Mouse (Mus musculus): Measurements from ENCODE around the gene Dnmt3a. TPM values are rescaled to one million over a fixed set of nuclear protein-coding genes. Genes with fewer than 3 reads are reported as not detected.

Dnmt3a gene
- total and polyA plus RNA-seq, 3 experiments: 15.9 to 34.4 TPM; not detected in 1

DNA sequence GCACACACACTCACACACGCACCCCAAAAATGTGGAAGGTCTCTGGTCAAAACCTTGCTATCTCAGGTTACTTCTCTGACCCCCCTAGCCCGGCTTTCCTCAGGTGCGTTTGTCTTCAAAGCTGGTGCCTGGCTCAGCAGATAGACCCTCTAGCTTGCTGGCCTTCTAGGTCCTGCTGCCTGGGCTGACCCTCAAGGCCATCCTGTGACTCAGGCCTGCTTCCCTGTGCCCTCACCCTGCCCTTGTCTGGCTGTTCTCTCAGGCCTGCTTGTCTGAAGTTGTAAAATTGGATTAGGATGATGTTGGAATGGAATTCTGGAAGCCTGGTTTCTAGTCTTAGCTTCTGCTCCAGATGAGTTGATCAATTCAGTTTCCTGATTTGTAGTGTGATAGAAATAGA lies 75.7 kb downstream of the Dnmt3a start:
- Histone ChIP-seq H3K4me1 (ENCODE audit: control insufficient read depth in 1 of 2, insufficient read depth in 2 of 2, low read length in 2 of 2) (no peaks in the 10 kb centered on the region), H3K79me2 (ENCODE audit: control insufficient read depth, insufficient read depth, low read length, poor library complexity) (no peaks in the 10 kb centered on the region), H3K27me3 (ENCODE audit: control insufficient read depth in 1 of 2, insufficient read depth in 2 of 2, low read length in 2 of 2) (no peaks in the 10 kb centered on the region), H3K9ac (ENCODE audit: control insufficient read depth, low read depth, low read length, poor library complexity, severe bottlenecking) (no peak overlapping the region), H3K4me3 (ENCODE audit: control insufficient read depth in 1 of 2, insufficient read depth in 1 of 2, low read depth in 2 of 2, low read length in 2 of 2) (no peak overlapping the region), H3K9me3 (replicated peaks; ENCODE audit: insufficient read depth, low read length) (no peaks in the 10 kb centered on the region), H3K36me3 (ENCODE audit: control insufficient read depth in 1 of 2, insufficient read depth in 2 of 2, low read length in 2 of 2) (no peaks in the 10 kb centered on the region; a peak in 1 of 4 replicates), H3K27ac (ENCODE audit: control insufficient read depth, low read depth, low read length) (no peak overlapping the region)
- TF ChIP-seq MYC (IDR thresholded peaks at IDR 0.05; ENCODE audit: low read depth, low read length): no peak
- TF ChIP-seq POLR2AphosphoS5 (IDR thresholded peaks at IDR 0.05; ENCODE audit: borderline replicate concordance, low read depth, low read length): no peak
- TF ChIP-seq TAL1 (IDR thresholded peaks at IDR 0.05; ENCODE audit: low read length): no peak
- TF ChIP-seq E2F4 (IDR thresholded peaks at IDR 0.05; ENCODE audit: borderline replicate concordance, low read depth, low read length): no peak
- no peak for TF ChIP-seq SIN3A (IDR thresholded peaks at IDR 0.05; ENCODE audit: low read length)
- TF ChIP-seq JUND (IDR thresholded peaks at IDR 0.05; ENCODE audit: low read depth, low read length): no peak
- TF ChIP-seq POLR2A (IDR thresholded peaks at IDR 0.05; ENCODE audit: control insufficient read depth in 1 of 2, insufficient read depth in 1 of 2, low read depth in 1 of 2, low read length in 2 of 2, poor library complexity in 1 of 2): no peak
- no peak for TF ChIP-seq ZKSCAN1 (IDR thresholded peaks at IDR 0.05; ENCODE audit: low read depth, low read length)
- no peak for TF ChIP-seq RAD21 (IDR thresholded peaks at IDR 0.05; ENCODE audit: low read depth, low read length)
- no peak for TF ChIP-seq NRF1 (IDR thresholded peaks at IDR 0.05; ENCODE audit: insufficient read depth, low read depth, low read length, poor library complexity, severe bottlenecking)
- TF ChIP-seq SMC3 (IDR thresholded peaks at IDR 0.05; ENCODE audit: low read depth, low read length): no peak
- no peak for TF ChIP-seq CTCF (IDR thresholded peaks at IDR 0.05 in 2 of 3, conservative IDR thresholded peaks at IDR 0.05 in 1 of 3; ENCODE audit: control insufficient read depth in 1 of 3, insufficient read depth in 1 of 3, low read depth in 2 of 3, low read length in 3 of 3, poor library complexity in 1 of 3, severe bottlenecking in 1 of 3)
- TF ChIP-seq CHD2 (IDR thresholded peaks at IDR 0.05; ENCODE audit: low read length): no peak
- TF ChIP-seq ZNF384 (IDR thresholded peaks at IDR 0.05; ENCODE audit: low read depth, low read length): no peak
- no peak for TF ChIP-seq EP300 (IDR thresholded peaks at IDR 0.05; ENCODE audit: low read depth in 1 of 2, low read length in 2 of 2)
- no peak for DNase-seq (ENCODE audit: low read depth, low spot score)

GRCm38 (mm10) chr12:3884892-3885493 lies 79.2 kb downstream of the Dnmt3a start:
- no peak for DNase-seq (ENCODE audit: low read depth, low spot score)
- peaks cover 0 to 8% of the 10 kb centered on the region in 2 experiments; a peak in 3 of 4 replicates for H3K36me3 ChIP-seq (ENCODE audit: control insufficient read depth in 1 of 2, insufficient read depth in 2 of 2, low read length in 2 of 2)
- no peaks in the 10 kb centered on the region for H3K79me2 ChIP-seq (ENCODE audit: control insufficient read depth, insufficient read depth, low read length, poor library complexity)
- H3K4me1 ChIP-seq (ENCODE audit: control insufficient read depth in 1 of 2, insufficient read depth in 2 of 2, low read length in 2 of 2): peaks cover 2 to 13% of the 10 kb centered on the region in 2 experiments; a peak in 3 of 4 replicates
- no peaks in the 10 kb centered on the region for H3K9me3 ChIP-seq (replicated peaks; ENCODE audit: insufficient read depth, low read length)
- no peaks in the 10 kb centered on the region for H3K27me3 ChIP-seq (ENCODE audit: control insufficient read depth in 1 of 2, insufficient read depth in 2 of 2, low read length in 2 of 2)
- TF ChIP-seq JUND (IDR thresholded peaks at IDR 0.05; ENCODE audit: low read depth, low read length): no peak
- no peak for TF ChIP-seq TCF12 (IDR thresholded peaks at IDR 0.05; ENCODE audit: low read depth, low read length)
- no peak for TF ChIP-seq ELF1 (IDR thresholded peaks at IDR 0.05; ENCODE audit: low read depth, low read length)
- no peak for TF ChIP-seq MAZ (IDR thresholded peaks at IDR 0.05; ENCODE audit: low read depth, low read length)
- no peak for TF ChIP-seq POLR2AphosphoS5 (IDR thresholded peaks at IDR 0.05; ENCODE audit: borderline replicate concordance, low read depth, low read length)
- no peak for TF ChIP-seq POLR2A (IDR thresholded peaks at IDR 0.05; ENCODE audit: control insufficient read depth in 1 of 2, insufficient read depth in 1 of 2, low read depth in 1 of 2, low read length in 2 of 2, poor library complexity in 1 of 2)
- no peak for TF ChIP-seq NRF1 (IDR thresholded peaks at IDR 0.05; ENCODE audit: insufficient read depth, low read depth, low read length, poor library complexity, severe bottlenecking)
- no peak for TF ChIP-seq ZNF384 (IDR thresholded peaks at IDR 0.05; ENCODE audit: low read depth, low read length)
- no peak for TF ChIP-seq USF2 (IDR thresholded peaks at IDR 0.05; ENCODE audit: borderline replicate concordance in 1 of 2, insufficient read depth in 1 of 2, low read depth in 1 of 2, low read length in 2 of 2)
- TF ChIP-seq BHLHE40 (IDR thresholded peaks at IDR 0.05; ENCODE audit: borderline replicate concordance, low read depth, low read length): no peak
- TF ChIP-seq MXI1 (IDR thresholded peaks at IDR 0.05; ENCODE audit: low read depth, low read length): no peak
- TF ChIP-seq ZC3H11A (IDR thresholded peaks at IDR 0.05; ENCODE audit: low read depth, low read length): no peak
- no peak for TF ChIP-seq HCFC1 (IDR thresholded peaks at IDR 0.05; ENCODE audit: low read depth, low read length)
- TF ChIP-seq ETS1 (IDR thresholded peaks at IDR 0.05; ENCODE audit: low read depth, low read length): no peak
- no peak for TF ChIP-seq GATA1 (IDR thresholded peaks at IDR 0.05; ENCODE audit: low read depth, low read length)
- TF ChIP-seq SMC3 (IDR thresholded peaks at IDR 0.05; ENCODE audit: low read depth, low read length): no peak
- TF ChIP-seq KAT2A (conservative IDR thresholded peaks at IDR 0.05; ENCODE audit: low read depth, low read length): no peak
- no peak for TF ChIP-seq EP300 (IDR thresholded peaks at IDR 0.05; ENCODE audit: low read depth in 1 of 2, low read length in 2 of 2)
- no peak overlapping the region for H3K4me3 ChIP-seq (ENCODE audit: control insufficient read depth in 1 of 2, insufficient read depth in 1 of 2, low read depth in 2 of 2, low read length in 2 of 2)
- no peak overlapping the region for H3K9ac ChIP-seq (ENCODE audit: control insufficient read depth, low read depth, low read length, poor library complexity, severe bottlenecking)
- no peak overlapping the region for H3K27ac ChIP-seq (ENCODE audit: control insufficient read depth, low read depth, low read length)

Measured in MEL (cell line).